In the genomic region with DNA sequence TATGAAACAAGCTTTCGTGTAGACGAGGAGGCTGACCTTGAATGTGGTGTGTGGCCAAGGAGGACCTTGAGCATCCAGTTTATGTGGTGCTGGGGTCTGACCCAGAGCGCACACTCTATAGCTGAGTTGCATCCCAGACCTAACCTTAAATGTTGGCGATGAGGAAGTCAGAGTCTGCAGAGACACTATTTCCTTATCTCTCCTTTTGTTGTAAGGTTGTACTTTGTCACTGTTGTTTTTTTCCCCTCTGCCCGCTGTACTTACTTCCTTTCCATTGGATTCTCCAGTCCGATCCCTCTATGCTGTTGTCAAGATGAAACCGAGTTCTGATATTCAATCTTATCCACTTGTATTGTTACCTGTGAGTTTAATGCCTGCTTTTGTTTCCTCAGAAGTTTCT, we compare ENCODE assay signal across 16 mouse cellular contexts.
"Had no signal": no experiment of that assay in that cellular context is flagged by ENCODE, and none has a peak within 500 bp of the region (broad histone marks: within the 10 kb centered on the region; RNA-seq: fewer than 3 reads in every experiment).

No protein-coding gene starts in this region.

- H3K4me2 ChIP-seq: liver, embryonic 13.5 days; lung, embryonic 15.5 days; midbrain, embryonic 11.5 days; midbrain, embryonic 15.5 days; neural tube, embryonic 13.5 days had no signal

- H3K27me3 ChIP-seq: lung, embryonic 15.5 days; megakaryocyte, embryonic 14.5 days; neural tube, embryonic 13.5 days had no signal

- DNase-seq: kidney, postnatal 14 days; layer of hippocampus, adult 9-11 months; liver, embryonic 13.5 days; liver, postnatal 0 days; lung, postnatal 14 days; retina, postnatal 1 day; right cerebral cortex, postnatal 4 days; spleen, adult 18-20 months; thymus, adult 18-20 months; thymus, postnatal 14 days had no signal

- H3K9ac ChIP-seq: liver, embryonic 13.5 days; liver, postnatal 0 days; lung, embryonic 15.5 days; midbrain, embryonic 15.5 days; neural tube, embryonic 13.5 days had no signal

- ATAC-seq: liver, postnatal 0 days; midbrain, embryonic 15.5 days had no signal

- H3K36me3 ChIP-seq: liver, embryonic 13.5 days; lung, embryonic 15.5 days; midbrain, embryonic 15.5 days; neural tube, embryonic 13.5 days had no signal

- H3K4me3 ChIP-seq: liver, embryonic 13.5 days; lung, embryonic 15.5 days; megakaryocyte, embryonic 14.5 days; midbrain, embryonic 15.5 days; neural tube, embryonic 13.5 days had no signal

- H3K9me3 ChIP-seq: liver, embryonic 13.5 days; lung, embryonic 15.5 days; megakaryocyte, embryonic 14.5 days; midbrain, embryonic 15.5 days; neural tube, embryonic 13.5 days had no signal

- H3K27ac ChIP-seq: liver, embryonic 13.5 days; lung, embryonic 15.5 days; macrophage; midbrain, embryonic 15.5 days; neural tube, embryonic 13.5 days had no signal
